Mouse (Mus musculus) heart, postnatal 0 days (tissue): Measurements from ENCODE around the gene Cbx8.

Experiments
- CTCF ChIP-seq: IDR thresholded peaks from 2 replicates; pipeline ENCODE4 v1.5.1; 2016; ENCODE audit warnings: antibody characterized with exemption, control low read depth, low read depth
- EP300 ChIP-seq: IDR thresholded peaks from 2 replicates; pipeline ENCODE4 v1.6.1; 2016; ENCODE audit warnings: antibody characterized with exemption, low read depth

GRCm38 (mm10) chr11:119036447-119036846 lies 4.3 kb downstream of the Cbx8 start:
- TF ChIP-seq CTCF (no peak), EP300 (no peak)
